Mouse (Mus musculus): ENCODE data around the gene Hnrnpl. TPM values are rescaled to one million over a fixed set of nuclear protein-coding genes. Genes with fewer than 3 reads are reported as not detected.
A peak's percentile ranks its signal among the peaks of the same experiment; 100 is the strongest.

Hnrnpl gene
- total RNA-seq, 2 experiments from 2014 or later: 225 to 270 TPM

- intact Hi-C loops (cut with DNase I): no loop called here
- no peak for DNase-seq (ENCODE audit: low spot score)
Observed at GRCm38 (mm10) chr7:28788307-28789195, 19.8 kb upstream of the Hnrnpl start, which contains the start of gene Rinl. TSS of gene Rinl (plus strand) at chr7:28788969.

- intact Hi-C loops (cut with DNase I): no loop called here
Observed at GRCm38 (mm10) chr7:28789235-28789634, 19.1 kb upstream of the Hnrnpl start.

GRCm38 (mm10) chr7:28790066-28790806 is 18.1 kb upstream of the Hnrnpl start:
- no peak for DNase-seq (ENCODE audit: low spot score)
- intact Hi-C loops (cut with DNase I): no loop called here

More at GRCm38 (mm10) chr7:28789235-28789634, 19.1 kb upstream of the Hnrnpl start:
- DNase-seq (ENCODE audit: low spot score): no peak

GRCm38 (mm10) chr7:28791706-28792105 is 16.6 kb upstream of the Hnrnpl start:
- DNase-seq (ENCODE audit: low spot score): no peak
- intact Hi-C loops (cut with DNase I): no loop called here

GRCm38 (mm10) chr7:28792391-28793185 is 15.8 kb upstream of the Hnrnpl start:
- DNase-seq (ENCODE audit: low spot score): no peak
- intact Hi-C loops (cut with DNase I): no loop called here

- intact Hi-C loops (cut with DNase I): no loop called here
- DNase-seq (ENCODE audit: low spot score): no peak
Observed at GRCm38 (mm10) chr7:28793834-28794233, 14.5 kb upstream of the Hnrnpl start.

GRCm38 (mm10) chr7:28794496-28794895 is 13.8 kb upstream of the Hnrnpl start:
- DNase-seq (ENCODE audit: low spot score): no peak
- intact Hi-C loops (cut with DNase I): no loop called here

GRCm38 (mm10) chr7:28795832-28796231 is 12.5 kb upstream of the Hnrnpl start:
- intact Hi-C loops (cut with DNase I): loop anchor here (1.0 to 5.0 kb wide), 3 partner anchors 36 to 241 kb away; partner anchors contain the start of gene Lgals4
- no peak for DNase-seq (ENCODE audit: low spot score)

GRCm38 (mm10) chr7:28796562-28796975 is 11.8 kb upstream of the Hnrnpl start:
- intact Hi-C loops (cut with DNase I): loop anchor here (1.0 to 5.0 kb wide), 3 partner anchors 36 to 241 kb away; partner anchors contain the start of gene Lgals4
- peak; percentile 73 for DNase-seq (ENCODE audit: low spot score)

GRCm38 (mm10) chr7:28799994-28800393 is 8.3 kb upstream of the Hnrnpl start:
- no peak for DNase-seq (ENCODE audit: low spot score)
- intact Hi-C loops (cut with DNase I): loop anchor here (5.0 kb wide), 2 partner anchors 32 to 237 kb away; partner anchors contain the start of gene Lgals4

- no peak for DNase-seq (ENCODE audit: low spot score)
- intact Hi-C loops (cut with DNase I): no loop called here
Observed at GRCm38 (mm10) chr7:28801451-28801850, 6.9 kb upstream of the Hnrnpl start.

GRCm38 (mm10) chr7:28801901-28802670 is 6.3 kb upstream of the Hnrnpl start:
- DNase-seq (ENCODE audit: low spot score): peak; percentile 27
- intact Hi-C loops (cut with DNase I): no loop called here

GRCm38 (mm10) chr7:28802846-28803588 is 5.3 kb upstream of the Hnrnpl start:
- DNase-seq (ENCODE audit: low spot score): no peak

GRCm38 (mm10) chr7:28803756-28804155 is 4.6 kb upstream of the Hnrnpl start:
- intact Hi-C loops (cut with DNase I): no loop called here
- no peak for DNase-seq (ENCODE audit: low spot score)

More at GRCm38 (mm10) chr7:28802846-28803588, 5.3 kb upstream of the Hnrnpl start:
- intact Hi-C loops (cut with DNase I): no loop called here

GRCm38 (mm10) chr7:28806869-28807268 is 1.5 kb upstream of the Hnrnpl start:
- no peak for DNase-seq (ENCODE audit: low spot score)
- intact Hi-C loops (cut with DNase I): no loop called here

GRCm38 (mm10) chr7:28807641-28808220 is 610 bp upstream of the Hnrnpl start:
- intact Hi-C loops (cut with DNase I): no loop called here
- no peak for DNase-seq (ENCODE audit: low spot score)

- intact Hi-C loops (cut with DNase I): no loop called here
- DNase-seq (ENCODE audit: low spot score): peak; percentile 92
Observed at GRCm38 (mm10) chr7:28808957-28809393, 634 bp downstream of the Hnrnpl start.
